Comparison of ENCODE assay signal across 22 mouse cellular contexts in the genomic region with DNA sequence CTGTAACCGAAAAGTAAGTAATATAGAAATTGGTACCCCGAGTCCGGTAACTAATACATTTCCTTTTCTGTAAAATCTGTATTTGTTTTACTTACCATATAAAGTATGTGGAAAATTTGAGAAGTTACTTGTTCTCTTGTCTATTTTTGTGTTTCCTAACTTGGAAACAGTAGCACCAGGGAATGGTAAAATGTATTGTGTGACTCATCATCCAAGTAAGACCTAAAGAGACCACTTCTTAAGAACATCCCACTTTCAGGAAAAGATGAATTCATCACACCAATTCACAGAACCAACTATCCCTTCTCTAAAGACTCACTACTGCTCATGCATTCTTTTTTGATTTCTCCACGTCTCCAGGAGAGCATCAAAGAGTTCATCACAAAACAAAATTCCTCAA.
"Had no signal": no experiment of that assay in that cellular context is flagged by ENCODE, and none has a peak within 500 bp of the region (broad histone marks: within the 10 kb centered on the region; RNA-seq: fewer than 3 reads in every experiment).

No protein-coding gene starts in this region.

- ATAC-seq: hindbrain, embryonic 16.5 days; hindbrain, postnatal 0 days; inflammation-experienced regulatory T-cells, adult 6 months; intestine, embryonic 15.5 days; intestine, embryonic 16.5 days; intestine, postnatal 0 days had no signal

- DNase-seq: heart, postnatal 10 days; heart, postnatal 14 days; heart, postnatal 36 days; heart, postnatal 4 days; kidney, adult 11 months; kidney, adult 18-20 months; kidney, adult 2 months; kidney, adult 8-10 months; kidney, adult 9 months; kidney, postnatal 10 days; kidney, postnatal 14 days; kidney, postnatal 25 days; kidney, postnatal 36 days; kidney, postnatal 4 days; layer of hippocampus, adult 9-11 months; layer of hippocampus, postnatal 36 days had no signal
